In the genomic region with DNA sequence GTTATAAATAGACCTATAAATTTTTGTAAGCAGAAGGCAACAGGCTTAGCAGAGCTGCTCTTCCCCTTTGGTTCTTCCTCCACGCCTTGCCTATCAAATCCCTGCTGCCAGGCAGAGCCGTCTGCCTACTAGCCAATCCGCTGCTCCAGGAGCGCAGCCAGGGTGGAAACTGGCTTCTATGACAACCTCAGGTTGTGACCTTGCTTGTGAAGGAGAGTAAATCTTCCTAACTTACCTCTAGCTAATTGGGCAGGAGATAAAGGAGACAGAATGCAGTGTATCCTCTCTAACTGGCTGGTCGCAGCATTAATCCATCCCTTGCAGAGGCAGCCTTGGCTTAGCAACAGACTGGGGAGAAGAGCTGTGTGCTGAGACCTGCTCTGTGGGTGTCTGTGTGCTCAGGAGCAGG, we compare ENCODE assay signal across 9 mouse cellular contexts. TPM values are rescaled to one million over a fixed set of nuclear protein-coding genes. Genes with fewer than 3 reads are reported as not detected.
DNase-seq lines count a peak whose midpoint lies in the region.
"Had no signal": no experiment of that assay in that cellular context is flagged by ENCODE, and none has a peak within 500 bp of the region (broad histone marks: within the 10 kb centered on the region; RNA-seq: fewer than 3 reads in every experiment).

No protein-coding gene starts in this region.

- intact Hi-C loops in left cerebral cortex, postnatal 25 days (cut with DNase I) = no loop called here

- DNase-seq in cerebellum, adult 11-12 months = peak; percentile 28
- no peak for DNase-seq in cerebellum, adult 9-10 months
- peak; percentile 32 for DNase-seq in urinary bladder, postnatal 14 days (ENCODE audit: low spot score)
- DNase-seq in urinary bladder, adult 2 months (ENCODE audit: low spot score) = no peak
- DNase-seq in kidney, adult 18-20 months = peak; percentile 47
- peak; percentile 63 to 69 for DNase-seq in left cerebral cortex, postnatal 25 days (ENCODE audit: low spot score in 2 of 2)
- DNase-seq in retina, postnatal 1 day = peak; percentile 70
- no peak for DNase-seq in urinary bladder, postnatal 10 days (ENCODE audit: low spot score)
- DNase-seq: liver, embryonic 13.5 days had no signal

RNA-seq across cellular contexts. Expression of a gene that starts 29.7 kb away (rescaled TPM):
- 63.6 and 68.5 TPM in 2 replicates for polyA plus RNA-seq in urinary bladder, adult 2 months (2012; rRNA removed)
- 10 to 100 TPM; 54.2 to 61.7 TPM for total RNA-seq in left cerebral cortex, postnatal 25 days (2021)

RNA-seq across cellular contexts. Expression of a gene that starts 29.8 kb away (rescaled TPM):
- 25.2 and 36.2 TPM in 2 replicates for polyA plus RNA-seq in urinary bladder, adult 2 months (2012; rRNA removed)
- 10 to 100 TPM; 16.5 to 19.1 TPM for total RNA-seq in left cerebral cortex, postnatal 25 days (2021)

RNA-seq across cellular contexts. Expression of a gene that starts 52.4 kb away (rescaled TPM):
- 20.3 and 26.2 TPM in 2 replicates for polyA plus RNA-seq in urinary bladder, adult 2 months (2012; rRNA removed)
- total RNA-seq in left cerebral cortex, postnatal 25 days (2021) = 100 to 1,000 TPM; 104 to 107 TPM

Comparison
In these comparisons a context has a peak if more than half of its experiments do, and no peak if none do; other contexts are left out.
1. DNase-seq: peak in cerebellum, adult 11-12 months (single experiment), urinary bladder, postnatal 14 days (single experiment), kidney, adult 18-20 months (single experiment), left cerebral cortex, postnatal 25 days (2 of 2) and retina, postnatal 1 day (single experiment); none in cerebellum, adult 9-10 months (single experiment), urinary bladder, adult 2 months (single experiment) and urinary bladder, postnatal 10 days (single experiment).